Mouse (Mus musculus): ENCODE data around the gene Cntnap1.

- TF ChIP-seq CTCF (IDR thresholded peaks at IDR 0.05) (no peak), EP300 (IDR thresholded peaks at IDR 0.05) (no peak)
Observed at GRCm38 (mm10) chr11:101175636-101176116, 5.4 kb downstream of the Cntnap1 start.

Measured in lung, postnatal 0 days (tissue).